In genomic region chr14:31251626-31252025, GRCm38 (mm10) we compare ENCODE assay signal across 8 mouse cellular contexts. TPM values are rescaled to one million over a fixed set of nuclear protein-coding genes. Genes with fewer than 3 reads are reported as not detected.
A peak's percentile ranks its signal among the peaks of the same experiment; 100 is the strongest.
DNase-seq lines count a peak whose midpoint lies in the region; ATAC-seq and TF ChIP-seq lines count a peak whose summit lies in the region.

No protein-coding gene starts in this region.

- H3K27me3 ChIP-seq in kidney, postnatal 0 days (ENCODE audit: insufficient read depth, low read length): no peaks in the 10 kb centered on the region
- H3K27me3 ChIP-seq in embryonic facial prominence, embryonic 10.5 days (replicated peaks; ENCODE audit: low read depth, poor library complexity, severe bottlenecking): no peaks in the 10 kb centered on the region
- no peaks in the 10 kb centered on the region for H3K27me3 ChIP-seq in hindbrain, postnatal 0 days (ENCODE audit: insufficient read depth, low read length)
- H3K27me3 ChIP-seq in midbrain, postnatal 0 days (ENCODE audit: insufficient read depth, low read length): no peaks in the 10 kb centered on the region

- H3K4me2 ChIP-seq in kidney, postnatal 0 days (ENCODE audit: low read length): peak overlapping the region; percentile 83
- H3K4me2 ChIP-seq in hindbrain, postnatal 0 days (ENCODE audit: low read depth, low read length): peak overlapping the region; percentile 87
- peak overlapping the region; percentile 85 for H3K4me2 ChIP-seq in midbrain, postnatal 0 days (ENCODE audit: low read depth, low read length, poor library complexity, severe bottlenecking)

- ATAC-seq in kidney, postnatal 0 days (replicated peaks; ENCODE audit: low FRiP score, low read depth): no peak; the same call in 1 of the 2 replicates
- no peak; the same call in 1 of the 2 replicates for ATAC-seq in hindbrain, postnatal 0 days
- no peak; the same call in 1 of the 2 replicates for ATAC-seq in midbrain, postnatal 0 days (ENCODE audit: low FRiP score)

- peak overlapping the region; percentile 99 for H3K9ac ChIP-seq in kidney, postnatal 0 days (ENCODE audit: low read depth, low read length)
- peak overlapping the region; percentile 99 for H3K9ac ChIP-seq in hindbrain, postnatal 0 days (replicated peaks; ENCODE audit: low read length)
- peak overlapping the region; percentile 92 for H3K9ac ChIP-seq in midbrain, postnatal 0 days (replicated peaks; ENCODE audit: low read length, poor library complexity, severe bottlenecking)

- peak overlapping the region; percentile 99 for H3K4me3 ChIP-seq in kidney, postnatal 0 days (replicated peaks; ENCODE audit: low read depth, low read length)
- H3K4me3 ChIP-seq in embryonic facial prominence, embryonic 10.5 days: peak overlapping the region; percentile 88
- H3K4me3 ChIP-seq in hindbrain, postnatal 0 days (ENCODE audit: low read length): peak overlapping the region; percentile 99
- peak overlapping the region; percentile 86 for H3K4me3 ChIP-seq in midbrain, postnatal 0 days (ENCODE audit: low read depth, low read length)

- WGBS in kidney, postnatal 0 days: 2% methylated on average over 18 of the region's 18 CpGs
- 2% methylated on average over 18 of the region's 18 CpGs for WGBS in embryonic facial prominence, embryonic 10.5 days
- 1% methylated on average over 18 of the region's 18 CpGs for WGBS in hindbrain, postnatal 0 days
- 2% methylated on average over 18 of the region's 18 CpGs for WGBS in midbrain, postnatal 0 days

- H3K27ac ChIP-seq in kidney, postnatal 0 days: peak overlapping the region; percentile 90
- peak overlapping the region; percentile 97 for H3K27ac ChIP-seq in embryonic facial prominence, embryonic 10.5 days (replicated peaks)
- peak overlapping the region; percentile 97 for H3K27ac ChIP-seq in hindbrain, postnatal 0 days
- H3K27ac ChIP-seq in midbrain, postnatal 0 days (ENCODE audit: low read depth, low read length): peak overlapping the region; percentile 80

- no peak for DNase-seq in kidney, postnatal 0 days (ENCODE audit: low spot score)
- DNase-seq in kidney, postnatal 4 days: no peak
- DNase-seq in embryonic facial prominence, embryonic 10.5 days (ENCODE audit: low spot score): no peak
- no peak for DNase-seq in hindbrain, postnatal 0 days (ENCODE audit: low spot score)
- no peak for DNase-seq in midbrain, postnatal 0 days (ENCODE audit: low spot score)
- DNase-seq in retina, embryonic 14.5 days (ENCODE audit: low spot score): no peak
- DNase-seq in spleen, adult 12 weeks (ENCODE audit: low spot score): no peak
- no peak for DNase-seq in ovary, postnatal 36 days (ENCODE audit: low spot score)

- 0 out of 2 replicates have a peak, but pooled peaks cover 3% of the 10 kb centered on the region for H3K4me1 ChIP-seq in kidney, postnatal 0 days (replicated peaks; ENCODE audit: insufficient read depth, low read length)
- H3K4me1 ChIP-seq in embryonic facial prominence, embryonic 10.5 days: peaks cover 26% of the 10 kb centered on the region
- peaks cover 7% of the 10 kb centered on the region; the same call in 1 of the 2 replicates for H3K4me1 ChIP-seq in hindbrain, postnatal 0 days (ENCODE audit: insufficient read depth, low read length)
- H3K4me1 ChIP-seq in midbrain, postnatal 0 days (ENCODE audit: insufficient read depth, low read length): peaks cover 10% of the 10 kb centered on the region

- no peaks in the 10 kb centered on the region for H3K9me3 ChIP-seq in kidney, postnatal 0 days (replicated peaks; ENCODE audit: low read length)
- no peaks in the 10 kb centered on the region for H3K9me3 ChIP-seq in embryonic facial prominence, embryonic 10.5 days
- H3K9me3 ChIP-seq in hindbrain, postnatal 0 days (ENCODE audit: low read length): no peaks in the 10 kb centered on the region
- H3K9me3 ChIP-seq in midbrain, postnatal 0 days (ENCODE audit: low read length): no peaks in the 10 kb centered on the region

- H3K36me3 ChIP-seq in kidney, postnatal 0 days (ENCODE audit: insufficient read depth, low read length): peaks cover 39% of the 10 kb centered on the region
- peaks cover 42% of the 10 kb centered on the region for H3K36me3 ChIP-seq in embryonic facial prominence, embryonic 10.5 days (replicated peaks)
- peaks cover 33% of the 10 kb centered on the region for H3K36me3 ChIP-seq in hindbrain, postnatal 0 days (ENCODE audit: insufficient read depth, low read length)
- H3K36me3 ChIP-seq in midbrain, postnatal 0 days (ENCODE audit: insufficient read depth, low read length): peaks cover 36% of the 10 kb centered on the region

- no peak for TF ChIP-seq CTCF in kidney, postnatal 0 days (IDR thresholded peaks at IDR 0.05; ENCODE audit: low read depth)
- TF ChIP-seq CTCF in hindbrain, postnatal 0 days (IDR thresholded peaks at IDR 0.05; ENCODE audit: low read depth): no peak
- TF ChIP-seq CTCF in midbrain, postnatal 0 days (IDR thresholded peaks at IDR 0.05): no peak

RNA-seq across cellular contexts. Expression of gene Bap1, which starts 0.4 kb away (rescaled TPM):
- polyA plus RNA-seq in kidney, postnatal 0 days (2015; fragmentation: Nextera tagmentation; extraction: Ambion mirVana): 57.8 and 63.4 TPM in 2 replicates
- polyA plus RNA-seq in embryonic facial prominence, embryonic 10.5 days (2016; fragmentation: Nextera tagmentation; extraction: Ambion mirVana): 139 and 144 TPM in 2 replicates
- total RNA-seq in hindbrain, postnatal 0 days (2014; rRNA removed): 119 and 136 TPM in 2 replicates
- polyA plus RNA-seq in hindbrain, postnatal 0 days (2015; fragmentation: Nextera tagmentation; extraction: Ambion mirVana): 101 and 104 TPM in 2 replicates
- 103 and 128 TPM in 2 replicates for total RNA-seq in midbrain, postnatal 0 days (2014; rRNA removed)
- 112 and 116 TPM in 2 replicates for polyA plus RNA-seq in midbrain, postnatal 0 days (2015; fragmentation: Nextera tagmentation; extraction: Ambion mirVana)

RNA-seq across cellular contexts. Expression of gene Phf7, which starts 0.5 kb away (rescaled TPM):
- 16.8 and 18.1 TPM in 2 replicates for polyA plus RNA-seq in kidney, postnatal 0 days (2015; fragmentation: Nextera tagmentation; extraction: Ambion mirVana)
- polyA plus RNA-seq in embryonic facial prominence, embryonic 10.5 days (2016; fragmentation: Nextera tagmentation; extraction: Ambion mirVana): 12.0 and 12.8 TPM in 2 replicates
- 4.1 and 5.3 TPM in 2 replicates for total RNA-seq in hindbrain, postnatal 0 days (2014; rRNA removed)
- 8.8 and 11.0 TPM in 2 replicates for polyA plus RNA-seq in hindbrain, postnatal 0 days (2015; fragmentation: Nextera tagmentation; extraction: Ambion mirVana)
- 4.4 and 6.6 TPM in 2 replicates for total RNA-seq in midbrain, postnatal 0 days (2014; rRNA removed)
- 8.7 and 10.2 TPM in 2 replicates for polyA plus RNA-seq in midbrain, postnatal 0 days (2015; fragmentation: Nextera tagmentation; extraction: Ambion mirVana)

RNA-seq across cellular contexts. Expression of gene Sema3g, which starts 34.0 kb away (rescaled TPM):
- 6.5 and 7.8 TPM in 2 replicates for polyA plus RNA-seq in kidney, postnatal 0 days (2015; fragmentation: Nextera tagmentation; extraction: Ambion mirVana)
- polyA plus RNA-seq in embryonic facial prominence, embryonic 10.5 days (2016; fragmentation: Nextera tagmentation; extraction: Ambion mirVana): 0.76 and 0.79 TPM in 2 replicates
- total RNA-seq in hindbrain, postnatal 0 days (2014; rRNA removed): 2.9 and 4.9 TPM in 2 replicates
- polyA plus RNA-seq in hindbrain, postnatal 0 days (2015; fragmentation: Nextera tagmentation; extraction: Ambion mirVana): 0.33 and 0.38 TPM in 2 replicates
- 3.1 and 4.1 TPM in 2 replicates for total RNA-seq in midbrain, postnatal 0 days (2014; rRNA removed)
- 0.36 and 0.44 TPM in 2 replicates for polyA plus RNA-seq in midbrain, postnatal 0 days (2015; fragmentation: Nextera tagmentation; extraction: Ambion mirVana)

RNA-seq across cellular contexts. Expression of gene Nisch, which starts 34.9 kb away (rescaled TPM):
- 197 and 214 TPM in 2 replicates for polyA plus RNA-seq in kidney, postnatal 0 days (2015; fragmentation: Nextera tagmentation; extraction: Ambion mirVana)
- polyA plus RNA-seq in embryonic facial prominence, embryonic 10.5 days (2016; fragmentation: Nextera tagmentation; extraction: Ambion mirVana): 476 and 493 TPM in 2 replicates
- 281 and 419 TPM in 2 replicates for total RNA-seq in hindbrain, postnatal 0 days (2014; rRNA removed)
- polyA plus RNA-seq in hindbrain, postnatal 0 days (2015; fragmentation: Nextera tagmentation; extraction: Ambion mirVana): 234 and 243 TPM in 2 replicates
- 391 and 398 TPM in 2 replicates for total RNA-seq in midbrain, postnatal 0 days (2014; rRNA removed)
- 261 and 274 TPM in 2 replicates for polyA plus RNA-seq in midbrain, postnatal 0 days (2015; fragmentation: Nextera tagmentation; extraction: Ambion mirVana)

RNA-seq across cellular contexts. Expression of gene Tnnc1, which starts 43.5 kb away (rescaled TPM):
- polyA plus RNA-seq in kidney, postnatal 0 days (2015; fragmentation: Nextera tagmentation; extraction: Ambion mirVana): 0.79 and 0.95 TPM in 2 replicates
- polyA plus RNA-seq in embryonic facial prominence, embryonic 10.5 days (2016; fragmentation: Nextera tagmentation; extraction: Ambion mirVana): 3.0 and 6.2 TPM in 2 replicates
- total RNA-seq in hindbrain, postnatal 0 days (2014; rRNA removed): 0.68 and 1.6 TPM in 2 replicates
- polyA plus RNA-seq in hindbrain, postnatal 0 days (2015; fragmentation: Nextera tagmentation; extraction: Ambion mirVana): 2.9 and 3.0 TPM in 2 replicates
- total RNA-seq in midbrain, postnatal 0 days (2014; rRNA removed): 1.9 and 7.4 TPM in 2 replicates
- 4.6 and 4.8 TPM in 2 replicates for polyA plus RNA-seq in midbrain, postnatal 0 days (2015; fragmentation: Nextera tagmentation; extraction: Ambion mirVana)
